Mouse (Mus musculus): ENCODE measurements around the gene Grasp. TPM values are rescaled to one million over a fixed set of nuclear protein-coding genes. Genes with fewer than 3 reads are reported as not detected.

The Grasp gene
- 4.1 TPM in 2 replicates for polyA plus RNA-seq (2014; fragmentation: Nextera tagmentation; extraction: Ambion mirVana)

DNA sequence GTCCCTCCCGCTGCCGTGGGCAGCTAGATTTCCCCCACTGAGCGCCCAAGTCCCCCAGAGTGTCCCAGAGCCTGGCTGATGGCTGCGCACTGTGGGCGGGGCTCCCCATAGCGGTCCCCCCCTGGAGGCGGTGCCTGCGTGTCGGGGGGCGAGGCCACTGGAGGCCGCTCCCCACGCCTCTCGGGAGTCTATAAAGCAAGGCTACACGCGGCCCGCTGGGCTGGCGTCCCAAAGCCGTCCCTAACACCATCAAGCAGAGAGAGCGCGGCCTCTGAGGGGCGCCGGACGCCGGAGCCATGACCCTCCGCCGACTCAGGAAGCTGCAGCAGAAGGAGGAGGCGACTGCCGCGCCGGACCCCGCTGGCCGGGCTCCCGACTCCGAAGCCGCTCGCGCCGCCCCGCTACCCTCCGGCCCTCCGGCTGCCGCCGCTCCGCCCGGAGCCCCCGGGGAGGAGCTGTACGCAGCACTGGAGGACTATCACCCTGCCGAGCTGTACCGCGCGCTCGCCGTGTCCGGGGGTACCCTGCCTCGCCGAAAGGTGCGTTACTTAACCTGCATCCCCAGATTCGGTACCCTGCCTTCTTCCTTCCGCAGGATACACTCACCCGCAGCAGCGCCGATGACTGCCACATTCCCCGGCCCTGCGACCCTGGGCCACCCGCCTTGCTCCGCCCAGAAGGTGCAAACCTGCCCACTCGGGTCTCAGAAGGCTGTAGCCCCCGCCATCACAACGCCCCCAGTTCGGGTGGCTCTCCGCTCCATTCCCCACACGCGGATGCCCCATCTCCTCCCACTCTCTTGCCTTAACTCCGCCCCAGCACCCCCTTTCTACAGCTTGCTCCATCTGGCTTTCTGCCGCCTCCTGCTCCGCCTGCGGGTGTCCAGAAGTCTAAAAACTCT lies at the start of gene Grasp:
Gene Grasp (plus strand): TSS at position 183 of the 901 bp plus-strand sequence.
- peak within 1 kb of the TSS; percentile 80 for H3K4me3 ChIP-seq (ENCODE audit: low read depth, low read length)
- ATAC-seq (replicated peaks; ENCODE audit: insufficient number of reproducible peaks, low FRiP score, low TSS enrichment), result peak; percentile 81
- peaks cover 29% of the 10 kb centered on the region for H3K27me3 ChIP-seq (ENCODE audit: control insufficient read depth, insufficient read depth, low read length)
- peak within 1 kb of the TSS; percentile 95 for H3K4me2 ChIP-seq
- H3K4me1 ChIP-seq (ENCODE audit: control insufficient read depth, insufficient read depth, low read length), result peaks cover 16% of the 10 kb centered on the region
- 0 out of 2 replicates have a peak, but pooled peaks cover 3% of the 10 kb centered on the region for H3K36me3 ChIP-seq (ENCODE audit: control insufficient read depth, insufficient read depth, low read length)
- no peaks in the 10 kb centered on the region for H3K9me3 ChIP-seq (replicated peaks; ENCODE audit: control insufficient read depth, low read length)
- peak within 1 kb of the TSS; percentile 77 for H3K27ac ChIP-seq (ENCODE audit: low read depth, low read length)
- WGBS (ENCODE audit: insufficient replicate concordance), result under 1% methylated on average over 62 of the region's 77 CpGs
- H3K9ac ChIP-seq (ENCODE audit: low read depth, low read length), result peak within 1 kb of the TSS; percentile 78

DNA sequence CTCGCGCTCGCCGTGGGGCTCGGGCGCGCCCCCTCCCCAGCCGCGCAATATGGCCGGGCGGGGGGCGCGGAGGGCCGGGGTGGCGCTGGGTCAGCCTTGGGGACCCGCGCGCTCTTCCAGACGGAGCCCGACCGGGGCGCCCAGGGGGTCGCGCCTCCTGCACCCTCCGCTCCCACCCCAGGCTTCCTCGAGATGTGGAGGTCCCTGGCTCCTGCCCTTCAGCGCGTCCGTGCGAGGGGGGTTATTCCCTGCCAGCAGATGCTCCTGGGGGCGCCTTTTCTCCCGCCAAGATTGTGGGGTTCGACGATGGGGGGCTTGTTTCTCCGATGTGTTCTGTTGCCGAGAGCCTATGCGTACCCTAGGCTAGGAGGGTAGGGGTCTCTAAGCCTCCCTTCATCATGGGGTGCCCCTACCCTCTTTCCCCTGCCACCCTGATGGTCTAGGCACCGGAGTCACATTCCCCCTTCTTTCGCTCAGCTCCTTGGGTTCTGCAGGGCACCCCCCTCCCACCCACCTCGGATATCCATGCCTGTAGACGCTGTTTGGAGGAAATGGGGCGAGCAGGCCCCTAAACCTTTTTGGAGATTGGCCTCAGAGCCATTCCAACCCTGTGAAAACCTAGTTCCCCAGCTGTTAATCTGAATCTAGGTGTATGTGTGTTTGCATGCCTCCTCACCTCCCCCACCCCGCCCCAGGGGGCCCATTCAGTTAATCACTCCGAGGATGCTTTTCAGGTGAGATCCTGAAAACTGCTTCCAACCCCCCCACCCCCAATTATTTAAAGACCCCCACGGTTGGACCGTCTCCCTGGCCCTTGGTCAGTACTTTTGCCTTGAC lies 49.5 kb upstream of the Grasp start:
- H3K4me3 ChIP-seq (ENCODE audit: low read depth, low read length), result peak overlapping the region; percentile 83
- no peaks in the 10 kb centered on the region for H3K36me3 ChIP-seq (ENCODE audit: control insufficient read depth, insufficient read depth, low read length)
- H3K4me1 ChIP-seq (ENCODE audit: control insufficient read depth, insufficient read depth, low read length), result peaks cover 37% of the 10 kb centered on the region
- no peaks in the 10 kb centered on the region for H3K27me3 ChIP-seq (ENCODE audit: control insufficient read depth, insufficient read depth, low read length)
- peak overlapping the region; percentile 58 for H3K27ac ChIP-seq (ENCODE audit: low read depth, low read length)
- no peaks in the 10 kb centered on the region for H3K9me3 ChIP-seq (replicated peaks; ENCODE audit: control insufficient read depth, low read length)
- peak overlapping the region; percentile 90 for H3K9ac ChIP-seq (ENCODE audit: low read depth, low read length)
- ATAC-seq (replicated peaks; ENCODE audit: insufficient number of reproducible peaks, low FRiP score, low TSS enrichment), result no peak; the same call in 1 of the 2 replicates
- WGBS (ENCODE audit: insufficient replicate concordance), result under 1% methylated on average over 42 of the region's 46 CpGs
- peak overlapping the region; percentile 97 for H3K4me2 ChIP-seq

DNA sequence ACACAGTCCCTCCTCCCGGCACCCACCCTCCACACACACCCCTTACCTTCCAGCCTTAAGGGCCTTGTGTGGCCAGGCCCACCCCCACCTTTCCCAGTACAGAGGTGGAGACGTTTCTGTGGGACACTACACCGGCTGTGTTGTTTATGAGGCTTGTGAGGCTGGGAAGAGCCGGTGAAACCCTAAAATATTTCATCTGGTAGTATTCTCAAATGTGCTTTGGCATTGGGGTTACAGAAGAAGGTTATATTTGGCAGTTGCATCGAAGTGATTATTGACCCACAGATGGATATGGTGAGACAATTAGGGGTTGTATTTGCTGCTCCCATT lies 48.9 kb upstream of the Grasp start:
- 12% methylated on average over 5 of the region's 5 CpGs for WGBS (ENCODE audit: insufficient replicate concordance)
- Histone ChIP-seq H3K27me3 (ENCODE audit: control insufficient read depth, insufficient read depth, low read length) (no peaks in the 10 kb centered on the region), H3K4me3 (ENCODE audit: low read depth, low read length) (peak overlapping the region; percentile 83), H3K4me1 (ENCODE audit: control insufficient read depth, insufficient read depth, low read length) (peaks cover 41% of the 10 kb centered on the region), H3K4me2 (peak overlapping the region; percentile 97), H3K9ac (ENCODE audit: low read depth, low read length) (peak overlapping the region; percentile 90), H3K27ac (ENCODE audit: low read depth, low read length) (no peak overlapping the region), H3K9me3 (replicated peaks; ENCODE audit: control insufficient read depth, low read length) (no peaks in the 10 kb centered on the region), H3K36me3 (ENCODE audit: control insufficient read depth, insufficient read depth, low read length) (no peaks in the 10 kb centered on the region)
- ATAC-seq (replicated peaks; ENCODE audit: insufficient number of reproducible peaks, low FRiP score, low TSS enrichment), result no peak

DNA sequence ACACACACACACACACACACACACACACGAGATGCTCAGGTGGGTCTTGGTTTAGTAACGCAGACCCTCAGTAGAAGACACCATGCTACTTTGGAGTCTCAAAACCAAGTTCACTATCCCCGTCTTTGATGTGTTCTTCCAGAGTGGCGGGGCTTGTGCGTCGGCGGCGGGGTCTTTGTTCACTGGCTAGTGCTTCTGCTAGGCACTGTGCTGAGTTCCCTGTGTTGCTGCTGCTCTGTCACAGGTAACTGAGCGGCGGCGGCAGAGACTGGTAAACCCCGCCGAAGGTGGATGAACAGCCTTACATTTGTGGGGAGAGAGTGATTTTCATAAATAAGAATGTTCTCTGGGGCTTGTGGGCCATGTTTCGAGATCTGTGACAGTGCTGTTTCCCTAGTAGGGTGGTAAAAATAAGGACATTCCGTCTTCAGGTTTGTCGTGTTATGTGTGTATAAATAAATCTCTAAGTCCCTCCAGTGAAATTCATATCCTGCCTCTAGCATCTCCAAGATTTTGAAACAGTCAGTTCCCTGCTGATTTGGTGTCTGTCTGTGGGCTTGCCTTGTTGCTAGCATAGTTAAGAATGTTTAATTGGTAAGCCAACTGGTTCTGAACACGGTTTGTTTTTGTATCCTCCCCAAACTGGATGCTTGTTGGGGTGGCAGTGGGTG lies 48.2 kb upstream of the Grasp start:
- peak overlapping the region; percentile 83 for H3K4me3 ChIP-seq (ENCODE audit: low read depth, low read length)
- peak overlapping the region; percentile 55; the same call in 1 of the 2 replicates for H3K27ac ChIP-seq (ENCODE audit: low read depth, low read length)
- H3K36me3 ChIP-seq (ENCODE audit: control insufficient read depth, insufficient read depth, low read length), result no peaks in the 10 kb centered on the region
- H3K9me3 ChIP-seq (replicated peaks; ENCODE audit: control insufficient read depth, low read length), result no peaks in the 10 kb centered on the region
- H3K9ac ChIP-seq (ENCODE audit: low read depth, low read length), result peak overlapping the region; percentile 90
- 27% methylated on average over 17 of the region's 17 CpGs for WGBS (ENCODE audit: insufficient replicate concordance)
- peak overlapping the region; percentile 97 for H3K4me2 ChIP-seq
- no peaks in the 10 kb centered on the region for H3K27me3 ChIP-seq (ENCODE audit: control insufficient read depth, insufficient read depth, low read length)
- ATAC-seq (replicated peaks; ENCODE audit: insufficient number of reproducible peaks, low FRiP score, low TSS enrichment), result no peak
- peaks cover 47% of the 10 kb centered on the region for H3K4me1 ChIP-seq (ENCODE audit: control insufficient read depth, insufficient read depth, low read length)

DNA sequence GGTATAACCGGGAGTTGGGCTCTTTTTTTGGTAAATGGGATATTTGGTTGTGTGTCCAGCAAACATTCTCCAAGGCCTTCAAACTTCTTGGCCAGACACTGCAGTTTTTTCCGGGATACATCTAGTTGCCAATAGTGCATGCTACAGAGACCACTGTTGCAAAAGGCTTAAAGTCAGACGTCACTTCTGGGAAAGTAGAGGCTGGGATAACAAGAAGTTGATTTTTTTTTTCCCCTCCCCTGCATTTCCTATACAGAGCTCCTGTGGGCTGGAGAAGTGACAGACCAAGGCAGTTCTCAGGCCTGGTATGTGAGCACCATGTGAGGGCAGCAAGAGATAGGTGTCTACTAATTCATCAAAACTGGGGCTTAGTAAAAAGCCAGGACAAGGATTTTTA lies 47.7 kb upstream of the Grasp start:
- no peaks in the 10 kb centered on the region for H3K9me3 ChIP-seq (replicated peaks; ENCODE audit: control insufficient read depth, low read length)
- H3K4me3 ChIP-seq (ENCODE audit: low read depth, low read length), result peak overlapping the region; percentile 83; the same call in 1 of the 2 replicates
- H3K9ac ChIP-seq (ENCODE audit: low read depth, low read length), result peak overlapping the region; percentile 90; the same call in 1 of the 2 replicates
- H3K4me1 ChIP-seq (ENCODE audit: control insufficient read depth, insufficient read depth, low read length), result peaks cover 53% of the 10 kb centered on the region
- no peaks in the 10 kb centered on the region for H3K27me3 ChIP-seq (ENCODE audit: control insufficient read depth, insufficient read depth, low read length)
- WGBS (ENCODE audit: insufficient replicate concordance), result 23% methylated on average over 3 of the region's 3 CpGs
- ATAC-seq (replicated peaks; ENCODE audit: insufficient number of reproducible peaks, low FRiP score, low TSS enrichment), result no peak
- H3K4me2 ChIP-seq, result peak overlapping the region; percentile 97
- no peaks in the 10 kb centered on the region for H3K36me3 ChIP-seq (ENCODE audit: control insufficient read depth, insufficient read depth, low read length)
- H3K27ac ChIP-seq (ENCODE audit: low read depth, low read length), result peak overlapping the region; percentile 55

DNA sequence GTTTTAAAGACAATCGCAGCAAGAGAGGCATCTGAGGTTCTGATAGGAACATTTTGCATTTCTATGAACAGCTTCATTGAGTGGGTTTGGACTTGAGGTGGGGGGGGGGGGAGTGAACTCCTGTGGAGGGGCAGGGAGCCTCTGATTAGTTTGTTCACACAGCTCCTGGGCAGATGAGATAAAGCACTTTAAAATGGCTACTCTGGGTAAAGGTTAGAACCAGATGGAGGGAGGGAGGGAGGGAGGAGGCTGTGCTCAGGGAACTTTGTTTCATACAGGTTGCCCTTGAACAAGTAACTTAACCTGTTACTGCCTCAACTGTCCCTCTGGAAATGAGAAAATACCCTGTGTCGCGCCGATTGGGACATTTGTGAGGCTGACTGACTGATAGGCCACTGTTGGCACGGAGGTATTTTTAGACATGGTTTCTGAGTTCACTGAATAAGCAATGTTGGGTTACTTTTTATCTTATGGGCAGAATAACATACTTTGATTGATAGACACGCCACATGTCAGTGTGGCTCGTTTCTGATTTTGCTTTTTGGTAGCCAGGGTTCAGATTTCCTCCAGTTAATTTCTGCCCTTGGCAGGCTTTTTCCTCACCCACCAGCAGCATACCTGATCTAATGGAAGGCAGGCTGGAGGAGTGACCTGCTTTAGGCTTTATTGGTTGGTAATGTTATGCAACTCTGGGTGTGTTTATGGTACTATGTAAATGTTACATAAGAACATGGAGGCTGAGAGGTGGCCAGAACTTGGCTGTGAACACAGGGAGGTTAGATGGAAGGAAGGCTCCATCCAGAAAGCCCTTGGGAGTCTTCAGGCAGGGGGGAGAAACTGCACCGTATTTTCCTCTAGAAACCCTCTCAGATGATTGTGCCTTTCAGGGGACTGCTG lies 46.9 kb upstream of the Grasp start:
- no peak for ATAC-seq (replicated peaks; ENCODE audit: insufficient number of reproducible peaks, low FRiP score, low TSS enrichment)
- no peak overlapping the region for H3K9ac ChIP-seq (ENCODE audit: low read depth, low read length)
- WGBS (ENCODE audit: insufficient replicate concordance), result 33% methylated on average over 8 of the region's 8 CpGs
- H3K4me3 ChIP-seq (ENCODE audit: low read depth, low read length), result no peak overlapping the region; the same call in 1 of the 2 replicates
- H3K4me2 ChIP-seq, result peak overlapping the region; percentile 97
- no peaks in the 10 kb centered on the region for H3K9me3 ChIP-seq (replicated peaks; ENCODE audit: control insufficient read depth, low read length)
- peak overlapping the region; percentile 55 for H3K27ac ChIP-seq (ENCODE audit: low read depth, low read length)
- H3K36me3 ChIP-seq (ENCODE audit: control insufficient read depth, insufficient read depth, low read length), result no peaks in the 10 kb centered on the region
- H3K27me3 ChIP-seq (ENCODE audit: control insufficient read depth, insufficient read depth, low read length), result no peaks in the 10 kb centered on the region
- H3K4me1 ChIP-seq (ENCODE audit: control insufficient read depth, insufficient read depth, low read length), result peaks cover 57% of the 10 kb centered on the region

DNA sequence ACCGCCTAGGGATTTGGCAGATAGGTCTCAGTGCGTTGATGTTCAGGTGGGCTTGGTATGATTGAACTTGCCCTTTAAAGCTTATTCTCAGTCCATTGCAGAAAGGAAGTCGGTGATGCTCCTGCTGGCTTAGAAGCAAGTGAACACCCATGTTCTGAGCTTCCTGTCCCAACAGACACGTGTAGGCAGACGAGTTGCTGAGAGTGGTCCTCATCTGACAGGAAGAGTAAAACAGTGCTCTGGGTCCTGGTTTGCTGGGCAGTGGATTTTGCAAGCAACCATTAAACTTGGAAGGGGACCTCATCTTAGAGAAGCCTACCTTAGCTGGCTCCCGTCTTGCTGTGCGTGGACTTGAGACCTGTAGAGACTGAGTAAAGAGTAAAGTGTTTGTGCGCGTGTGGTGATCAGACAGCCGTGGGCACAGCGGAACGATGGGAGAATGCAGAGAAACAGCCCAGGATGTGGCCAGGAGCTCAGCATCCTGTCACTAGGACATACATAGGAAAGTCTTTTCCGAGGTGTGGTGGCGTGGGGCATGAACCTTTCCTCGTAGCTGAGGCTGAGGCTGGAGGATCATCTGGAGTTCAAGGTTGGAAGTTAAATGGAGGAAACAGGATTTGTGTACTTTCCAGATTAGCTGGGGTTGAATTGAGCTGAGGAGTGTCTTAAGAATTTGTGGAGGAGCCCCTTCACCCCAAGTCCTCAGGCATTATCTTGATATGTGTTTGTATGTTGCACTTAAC lies 43.5 kb upstream of the Grasp start:
- H3K4me1 ChIP-seq (ENCODE audit: control insufficient read depth, insufficient read depth, low read length), result peaks cover 46% of the 10 kb centered on the region

More for the DNA sequence above, 43.5 kb upstream of the Grasp start:
- Histone ChIP-seq H3K27ac (ENCODE audit: low read depth, low read length) (no peak overlapping the region), H3K9me3 (replicated peaks; ENCODE audit: control insufficient read depth, low read length) (no peaks in the 10 kb centered on the region), H3K9ac (ENCODE audit: low read depth, low read length) (no peak overlapping the region), H3K4me3 (ENCODE audit: low read depth, low read length) (no peak overlapping the region), H3K4me2 (no peak overlapping the region), H3K27me3 (ENCODE audit: control insufficient read depth, insufficient read depth, low read length) (no peaks in the 10 kb centered on the region), H3K36me3 (ENCODE audit: control insufficient read depth, insufficient read depth, low read length) (no peaks in the 10 kb centered on the region)
- ATAC-seq (replicated peaks; ENCODE audit: insufficient number of reproducible peaks, low FRiP score, low TSS enrichment), result no peak
- 68% methylated on average over 15 of the region's 15 CpGs for WGBS (ENCODE audit: insufficient replicate concordance)

Data from heart, embryonic 11.5 days (tissue).